Mouse (Mus musculus): ENCODE data around the gene Prr5. TPM values are rescaled to one million over a fixed set of nuclear protein-coding genes. Genes with fewer than 3 reads are reported as not detected.

Gene Prr5
- total RNA-seq, 2 experiments from 2014 or later: 4.3 to 6.2 TPM

Other genes with a start within 250 kb of the Prr5 start
- gene Shisal1, start 222.5 kb upstream of the Prr5 start, total RNA-seq (2021): 1 to 10 TPM; 1.2 to 1.3 TPM
- 1 to 10 TPM; 6.0 to 6.9 TPM for gene Rtl6, start 111.8 kb upstream of the Prr5 start, total RNA-seq (2021)
- gene Arhgap8, start 50.4 kb downstream of the Prr5 start, total RNA-seq (2021): 1 to 10 TPM; 1.4 TPM
- 1 to 10 TPM in 1 of 2 experiments, under 1 TPM in 1; 0.92 to 1.9 TPM for gene Phf21b, start 186.4 kb downstream of the Prr5 start, total RNA-seq (2021)

All from heart, adult 18-20 months (tissue).